In genomic region chr6:89121746-89122070, GRCm38 (mm10) we compare ENCODE assay signal across 30 mouse cellular contexts.
A peak's percentile ranks its signal among the peaks of the same experiment; 100 is the strongest.
DNase-seq lines count a peak whose midpoint lies in the region; ATAC-seq and TF ChIP-seq lines count a peak whose summit lies in the region.
"Had no signal": no experiment of that assay in that cellular context is flagged by ENCODE, and none has a peak within 500 bp of the region (broad histone marks: within the 10 kb centered on the region; RNA-seq: fewer than 3 reads in every experiment).

No protein-coding gene starts in this region.

- TF ChIP-seq POLR2A in heart, adult 2 months (IDR thresholded peaks at IDR 0.05; ENCODE audit: insufficient read depth, low read depth, low read length), result no peak

- intact Hi-C loops in heart, adult 2 months (cut with DNase I), result no loop called here

- no peak overlapping the region for H3K9ac ChIP-seq in heart, embryonic 14.5 days (ENCODE audit: low read length)
- H3K9ac ChIP-seq in heart, adult 2 months (ENCODE audit: low read depth, low read length), result no peak overlapping the region
- no peak overlapping the region for H3K9ac ChIP-seq in midbrain, embryonic 11.5 days (ENCODE audit: low read length)
- no peak overlapping the region for H3K9ac ChIP-seq in midbrain, embryonic 14.5 days (replicated peaks; ENCODE audit: low read length)
- H3K9ac ChIP-seq in stomach, embryonic 14.5 days (replicated peaks; ENCODE audit: low read depth, low read length), result no peak overlapping the region
- H3K9ac ChIP-seq: embryonic facial prominence, embryonic 13.5 days; forebrain, postnatal 0 days; heart, embryonic 15.5 days; limb, embryonic 15.5 days; liver, embryonic 14.5 days had no signal

- H3K36me3 ChIP-seq in heart, embryonic 14.5 days (ENCODE audit: control insufficient read depth, insufficient read depth, low read length), result no peaks in the 10 kb centered on the region
- no peaks in the 10 kb centered on the region for H3K36me3 ChIP-seq in heart, adult 2 months (ENCODE audit: control insufficient read depth, insufficient read depth, low read length)
- H3K36me3 ChIP-seq in midbrain, embryonic 11.5 days (ENCODE audit: control insufficient read depth, insufficient read depth, low read length), result no peaks in the 10 kb centered on the region
- H3K36me3 ChIP-seq in midbrain, embryonic 14.5 days (ENCODE audit: control insufficient read depth, insufficient read depth, low read length), result no peaks in the 10 kb centered on the region
- no peaks in the 10 kb centered on the region for H3K36me3 ChIP-seq in stomach, embryonic 14.5 days (ENCODE audit: control insufficient read depth, insufficient read depth, low read length)
- H3K36me3 ChIP-seq: embryonic facial prominence, embryonic 13.5 days; forebrain, embryonic 10.5 days; heart, embryonic 15.5 days; limb, embryonic 10.5 days; limb, embryonic 15.5 days; midbrain, embryonic 10.5 days had no signal

- TF ChIP-seq EP300 in heart, adult 2 months (IDR thresholded peaks at IDR 0.05; ENCODE audit: insufficient read depth, low read depth, low read length), result no peak

- H3K27ac ChIP-seq in heart, embryonic 14.5 days (replicated peaks in 1 of 2; ENCODE audit: control insufficient read depth in 1 of 2, insufficient read depth in 1 of 2, low read depth in 2 of 2, low read length in 2 of 2), result no peak overlapping the region
- H3K27ac ChIP-seq in heart, adult 2 months, result no peak overlapping the region
- H3K27ac ChIP-seq in midbrain, embryonic 11.5 days (ENCODE audit: low read depth, low read length), result no peak overlapping the region
- H3K27ac ChIP-seq in midbrain, embryonic 14.5 days (replicated peaks; ENCODE audit: low read depth, low read length), result no peak overlapping the region
- no peak overlapping the region for H3K27ac ChIP-seq in stomach, embryonic 14.5 days (ENCODE audit: low read length)
- H3K27ac ChIP-seq: embryonic facial prominence, embryonic 13.5 days; heart, embryonic 15.5 days; limb, embryonic 10.5 days; limb, embryonic 15.5 days; liver, embryonic 14.5 days had no signal

- H3K4me2 ChIP-seq in heart, embryonic 14.5 days (ENCODE audit: low read length), result no peak overlapping the region
- H3K4me2 ChIP-seq in midbrain, embryonic 11.5 days, result no peak overlapping the region
- H3K4me2 ChIP-seq in midbrain, embryonic 14.5 days (ENCODE audit: low read length), result no peak overlapping the region
- H3K4me2 ChIP-seq in stomach, embryonic 14.5 days (replicated peaks; ENCODE audit: low read depth, low read length), result no peak overlapping the region
- H3K4me2 ChIP-seq: embryonic facial prominence, embryonic 13.5 days; heart, embryonic 15.5 days; limb, embryonic 15.5 days had no signal

- WGBS in heart, embryonic 14.5 days, result 83% methylated on average over 3 of the region's 3 CpGs
- 88% methylated on average over 3 of the region's 3 CpGs for WGBS in heart, adult 2 months
- 57% methylated on average over 3 of the region's 3 CpGs for WGBS in midbrain, embryonic 11.5 days
- 63% methylated on average over 3 of the region's 3 CpGs for WGBS in midbrain, embryonic 14.5 days
- WGBS in stomach, embryonic 14.5 days, result 65% methylated on average over 3 of the region's 3 CpGs

- ATAC-seq in heart, embryonic 14.5 days (ENCODE audit: insufficient number of reproducible peaks, insufficient read depth, low FRiP score, low read depth), result 0 out of 2 replicates have a peak, but pooled peaks have one; percentile 25
- peak; percentile 35; the same call in 1 of the 2 replicates for ATAC-seq in midbrain, embryonic 11.5 days (ENCODE audit: low FRiP score)
- no peak for ATAC-seq in midbrain, embryonic 14.5 days (ENCODE audit: low FRiP score, low TSS enrichment)
- ATAC-seq in stomach, embryonic 14.5 days (ENCODE audit: insufficient number of reproducible peaks, insufficient read depth, low FRiP score, low read depth), result 0 out of 2 replicates have a peak, but pooled peaks have one; percentile 28
- ATAC-seq: forebrain, postnatal 0 days; intestine, postnatal 0 days had no signal

- no peak for DNase-seq in heart, adult 2 months
- no peak for DNase-seq in midbrain, embryonic 11.5 days (ENCODE audit: low spot score, missing footprints)
- DNase-seq in midbrain, embryonic 14.5 days, result no peak
- peak; percentile 34 for DNase-seq in adrenal gland, postnatal 25 days
- DNase-seq in embryo, embryonic 10 days (ENCODE audit: low spot score), result no peak
- DNase-seq: B cell, adult 2 months; cerebellum, adult 8-10 months; cerebellum, postnatal 25 days; forebrain, postnatal 0 days; heart, postnatal 4 days; kidney, adult 9 months; kidney, postnatal 14 days; layer of hippocampus, adult 9-11 months; lung, adult 2 months; lung, postnatal 10 days; right cerebral cortex, adult 18-20 months; spleen, adult 18-20 months; thymus, adult 2 months; thymus, postnatal 36 days had no signal

- no peaks in the 10 kb centered on the region for H3K4me1 ChIP-seq in heart, embryonic 14.5 days (ENCODE audit: control insufficient read depth in 2 of 2, insufficient read depth in 2 of 2, low read length in 2 of 2)
- no peaks in the 10 kb centered on the region for H3K4me1 ChIP-seq in heart, adult 2 months (ENCODE audit: control insufficient read depth, insufficient read depth, low read length)
- no peaks in the 10 kb centered on the region for H3K4me1 ChIP-seq in midbrain, embryonic 11.5 days (ENCODE audit: control insufficient read depth, insufficient read depth, low read length)
- H3K4me1 ChIP-seq in midbrain, embryonic 14.5 days (ENCODE audit: control insufficient read depth, insufficient read depth, low read length), result no peaks in the 10 kb centered on the region
- H3K4me1 ChIP-seq in stomach, embryonic 14.5 days (ENCODE audit: control insufficient read depth, insufficient read depth, low read length), result no peaks in the 10 kb centered on the region
- H3K4me1 ChIP-seq: embryonic facial prominence, embryonic 13.5 days; heart, embryonic 15.5 days had no signal

- no peaks in the 10 kb centered on the region for H3K9me3 ChIP-seq in heart, embryonic 14.5 days (ENCODE audit: control insufficient read depth, low read length)
- H3K9me3 ChIP-seq in midbrain, embryonic 11.5 days (ENCODE audit: control insufficient read depth, low read length), result no peaks in the 10 kb centered on the region
- H3K9me3 ChIP-seq in midbrain, embryonic 14.5 days (ENCODE audit: control insufficient read depth, low read length), result no peaks in the 10 kb centered on the region
- H3K9me3 ChIP-seq in stomach, embryonic 14.5 days (ENCODE audit: control insufficient read depth, low read depth, low read length), result no peaks in the 10 kb centered on the region
- H3K9me3 ChIP-seq: embryonic facial prominence, embryonic 13.5 days; forebrain, embryonic 10.5 days; heart, embryonic 15.5 days; limb, embryonic 10.5 days; limb, embryonic 15.5 days; midbrain, embryonic 10.5 days had no signal

- H3K27me3 ChIP-seq in heart, embryonic 14.5 days (ENCODE audit: control insufficient read depth, insufficient read depth, low read length), result peaks cover 15% of the 10 kb centered on the region
- no peaks in the 10 kb centered on the region for H3K27me3 ChIP-seq in heart, adult 2 months (ENCODE audit: control insufficient read depth, insufficient read depth, low read length)
- H3K27me3 ChIP-seq in midbrain, embryonic 11.5 days (ENCODE audit: control insufficient read depth, insufficient read depth, low read length), result no peaks in the 10 kb centered on the region
- H3K27me3 ChIP-seq in midbrain, embryonic 14.5 days (ENCODE audit: control insufficient read depth, insufficient read depth, low read length), result no peaks in the 10 kb centered on the region
- H3K27me3 ChIP-seq in stomach, embryonic 14.5 days (ENCODE audit: control insufficient read depth, insufficient read depth, low read length), result no peaks in the 10 kb centered on the region
- H3K27me3 ChIP-seq: embryonic facial prominence, embryonic 13.5 days; limb, embryonic 15.5 days had no signal

- no peak overlapping the region for H3K4me3 ChIP-seq in heart, embryonic 14.5 days (ENCODE audit: control insufficient read depth in 1 of 2, insufficient read depth in 1 of 2, low read depth in 1 of 2, low read length in 2 of 2)
- H3K4me3 ChIP-seq in heart, adult 2 months, result no peak overlapping the region
- no peak overlapping the region for H3K4me3 ChIP-seq in midbrain, embryonic 11.5 days (ENCODE audit: low read depth, low read length)
- no peak overlapping the region for H3K4me3 ChIP-seq in midbrain, embryonic 14.5 days (replicated peaks; ENCODE audit: low read depth, low read length)
- no peak overlapping the region for H3K4me3 ChIP-seq in stomach, embryonic 14.5 days (ENCODE audit: low read depth, low read length)
- H3K4me3 ChIP-seq: embryonic facial prominence, embryonic 13.5 days; forebrain, embryonic 10.5 days; heart, embryonic 15.5 days; limb, embryonic 10.5 days; limb, embryonic 15.5 days; midbrain, embryonic 10.5 days; myocyte had no signal

- H3K79me2 ChIP-seq in heart, adult 2 months (replicated peaks; ENCODE audit: control insufficient read depth, insufficient read depth, low read length), result no peaks in the 10 kb centered on the region

- TF ChIP-seq CTCF in heart, adult 2 months (IDR thresholded peaks at IDR 0.05), result no peak
